Mouse (Mus musculus) midbrain, embryonic 15.5 days (tissue): ENCODE results near the gene Gm19345. TPM values are rescaled to one million over a fixed set of nuclear protein-coding genes. Genes with fewer than 3 reads are reported as not detected.
A peak's percentile ranks its signal among the peaks of the same experiment; 100 is the strongest.

Source experiments
- ATAC-seq: fragments of 200-750 bp; cut with Nextera tagmentation; replicated peaks from 2 replicates; pipeline ENCODE4 v1.8.0; 2017; ENCODE audit warnings: moderate TSS enrichment
- H3K27ac ChIP-seq: fragments of 300-500 bp; sonication (generic); 2 replicates; pipeline ENCODE4 v1.5.1; 2015; ENCODE audit warnings: mild to moderate bottlenecking, inconsistent platforms
- H3K27me3 ChIP-seq: fragments of 300-500 bp; sonication (generic); replicated peaks from 2 replicates; pipeline ENCODE4 v1.6.1; 2015; ENCODE audit warnings: inconsistent platforms
- H3K36me3 ChIP-seq: fragments of 300-500 bp; sonication (generic); replicated peaks from 2 replicates; pipeline ENCODE4 v1.6.1; 2015; ENCODE audit warnings: inconsistent platforms
- H3K4me1 ChIP-seq: fragments of 300-500 bp; sonication (generic); 2 replicates; pipeline ENCODE4 v1.6.1; 2015; ENCODE audit warnings: inconsistent platforms
- H3K4me2 ChIP-seq: fragments of 300-500 bp; sonication (generic); 2 replicates; pipeline ENCODE4 v1.6.1; 2015; ENCODE audit warnings: inconsistent platforms, mild to moderate bottlenecking, moderate library complexity
- H3K4me3 ChIP-seq: fragments of 300-500 bp; sonication (generic); 2 replicates; pipeline ENCODE4 v1.5.1; 2015; ENCODE audit warnings: mild to moderate bottlenecking, inconsistent platforms
- H3K9ac ChIP-seq: fragments of 300-500 bp; sonication (generic); 2 replicates; pipeline ENCODE4 v1.6.1; 2015; ENCODE audit warnings: mild to moderate bottlenecking, inconsistent platforms
- H3K9me3 ChIP-seq: fragments of 300-500 bp; sonication (generic); 2 replicates; pipeline ENCODE4 v1.6.1; 2016; ENCODE audit warnings: inconsistent platforms
- WGBS: fragments of 180-500 bp; shearing (Covaris S2); methylation state at CpG from one replicate; pipeline ENCODE4 v1.1.7; 2015; ENCODE audit warnings: mixed read lengths; 5-methylcytosine and 5-hydroxymethylcytosine counted together
- polyA plus RNA-seq: library from polyadenylated mRNA; unstranded; fragments of >200 nt; fragmentation: Nextera tagmentation; extraction: Ambion mirVana; gene quantifications from 2 replicates; pipeline ENCODE4 v1.2.1, GENCODE M21; 2015

The Gm19345 gene
- 15.2 and 15.4 TPM in 2 replicates for polyA plus RNA-seq

DNA sequence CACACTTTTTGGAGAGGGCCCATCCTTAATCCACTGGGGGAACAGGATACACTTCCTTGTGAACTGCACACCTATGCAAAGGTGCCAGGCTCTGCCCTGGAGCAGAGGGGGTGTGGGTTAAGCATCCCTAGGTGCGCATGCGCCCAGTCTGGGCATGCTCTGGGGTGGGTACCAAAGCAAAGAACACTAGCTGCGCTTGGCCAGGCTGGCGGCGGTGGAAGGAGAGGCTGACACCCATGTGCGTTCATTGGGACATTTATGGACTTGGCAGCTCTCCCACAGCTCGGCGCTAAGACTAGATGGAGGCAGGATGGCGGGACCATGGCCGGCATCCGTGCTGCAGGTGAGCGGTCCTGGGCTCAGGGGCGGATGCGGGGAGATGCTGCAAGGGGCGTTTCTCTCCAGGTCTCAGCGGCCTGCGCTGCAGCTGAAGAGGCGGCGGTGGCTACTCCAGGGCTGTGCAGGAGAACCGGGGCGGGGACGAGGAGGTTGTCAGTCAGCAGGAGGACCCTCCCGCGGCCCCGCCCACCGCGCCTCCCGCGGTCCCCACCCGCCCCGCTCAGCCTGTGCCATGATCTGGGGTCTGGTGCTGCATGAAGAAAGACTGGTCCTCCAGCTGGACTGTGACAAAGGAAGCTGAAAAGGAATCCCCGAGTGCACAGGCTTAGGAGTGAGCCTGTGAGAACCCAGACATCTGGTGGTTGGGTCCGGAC, at the start of gene Gm19345:
Gm19345 (plus strand) TSS at position 146 of the 713 bp plus-strand sequence.
- Histone ChIP-seq H3K27me3 (peaks cover 7% of the 10 kb centered on the region), H3K36me3 (no peaks in the 10 kb centered on the region), H3K9me3 (no peaks in the 10 kb centered on the region), H3K4me3 (peak within 1 kb of the TSS; percentile 40), H3K4me2 (peak within 1 kb of the TSS; percentile 49), H3K9ac (peak within 1 kb of the TSS; percentile 42), H3K27ac (peak within 1 kb of the TSS; percentile 58), H3K4me1 (no peaks in the 10 kb centered on the region)
- WGBS, result 4% methylated on average over 31 of the region's 33 CpGs
- ATAC-seq, result peak; percentile 91

GRCm38 (mm10) chr7:19802995-19803394, 48.8 kb upstream of the Gm19345 start:
- Histone ChIP-seq H3K9ac (no peak overlapping the region), H3K4me1 (no peaks in the 10 kb centered on the region), H3K27ac (no peak overlapping the region), H3K4me3 (no peak overlapping the region), H3K27me3 (no peaks in the 10 kb centered on the region), H3K9me3 (no peaks in the 10 kb centered on the region), H3K36me3 (no peaks in the 10 kb centered on the region), H3K4me2 (no peak overlapping the region)
- 20% methylated on average over 7 of the region's 7 CpGs for WGBS
- 0 out of 2 replicates have a peak, but pooled peaks have one; percentile 58 for ATAC-seq

- ATAC-seq, result no peak
- H3K4me2 ChIP-seq, result no peak overlapping the region
Measured at GRCm38 (mm10) chr7:19806356-19806969, 45.3 kb upstream of the Gm19345 start.

GRCm38 (mm10) chr7:19809369-19809768, 42.4 kb upstream of the Gm19345 start:
- 5% methylated on average over 27 of the region's 27 CpGs for WGBS
- Histone ChIP-seq H3K9me3 (no peaks in the 10 kb centered on the region), H3K27ac (no peak overlapping the region), H3K4me2 (peak overlapping the region; percentile 58), H3K4me3 (peak overlapping the region; percentile 34), H3K36me3 (no peaks in the 10 kb centered on the region), H3K4me1 (peaks cover 14% of the 10 kb centered on the region), H3K27me3 (peaks cover 48% of the 10 kb centered on the region), H3K9ac (peak overlapping the region; percentile 40; the same call in 1 of the 2 replicates)
- ATAC-seq, result peak; percentile 81

More at GRCm38 (mm10) chr7:19806356-19806969, 45.3 kb upstream of the Gm19345 start:
- WGBS, result 85% methylated on average over 8 of the region's 8 CpGs
- H3K9ac ChIP-seq, result no peak overlapping the region
- H3K4me3 ChIP-seq, result no peak overlapping the region
- H3K4me1 ChIP-seq, result peaks cover 14% of the 10 kb centered on the region
- H3K9me3 ChIP-seq, result no peaks in the 10 kb centered on the region
- H3K36me3 ChIP-seq, result no peaks in the 10 kb centered on the region
- H3K27ac ChIP-seq, result no peak overlapping the region
- H3K27me3 ChIP-seq, result peaks cover 32% of the 10 kb centered on the region

- Histone ChIP-seq H3K4me3 (peak overlapping the region; percentile 29), H3K4me1 (peaks cover 20% of the 10 kb centered on the region), H3K36me3 (no peaks in the 10 kb centered on the region), H3K27me3 (peaks cover 48% of the 10 kb centered on the region), H3K27ac (no peak overlapping the region), H3K9ac (peak overlapping the region; percentile 12; the same call in 1 of the 2 replicates), H3K9me3 (no peaks in the 10 kb centered on the region), H3K4me2 (peak overlapping the region; percentile 53)
- ATAC-seq, result peak; percentile 27; the same call in 1 of the 2 replicates
- 5% methylated on average over 22 of the region's 22 CpGs for WGBS
Measured at GRCm38 (mm10) chr7:19811114-19811513, 40.7 kb upstream of the Gm19345 start.

GRCm38 (mm10) chr7:19813161-19813560, 38.6 kb upstream of the Gm19345 start:
- H3K36me3 ChIP-seq, result no peaks in the 10 kb centered on the region
- WGBS, result 88% methylated on average over 4 of the region's 4 CpGs
- no peak overlapping the region for H3K9ac ChIP-seq
- no peak overlapping the region for H3K4me3 ChIP-seq
- H3K27ac ChIP-seq, result no peak overlapping the region
- no peak overlapping the region for H3K4me2 ChIP-seq
- H3K4me1 ChIP-seq, result peaks cover 36% of the 10 kb centered on the region
- H3K9me3 ChIP-seq, result no peaks in the 10 kb centered on the region
- peaks cover 50% of the 10 kb centered on the region for H3K27me3 ChIP-seq
- ATAC-seq, result no peak

GRCm38 (mm10) chr7:19813579-19814122, 38.2 kb upstream of the Gm19345 start:
- no peak overlapping the region for H3K27ac ChIP-seq
- H3K4me3 ChIP-seq, result no peak overlapping the region
- H3K27me3 ChIP-seq, result peaks cover 45% of the 10 kb centered on the region
- no peak overlapping the region for H3K9ac ChIP-seq
- H3K9me3 ChIP-seq, result no peaks in the 10 kb centered on the region
- H3K36me3 ChIP-seq, result no peaks in the 10 kb centered on the region
- WGBS, result 81% methylated on average over 6 of the region's 6 CpGs
- H3K4me1 ChIP-seq, result peaks cover 36% of the 10 kb centered on the region
- no peak overlapping the region for H3K4me2 ChIP-seq
- no peak for ATAC-seq

- H3K4me1 ChIP-seq, result peaks cover 31% of the 10 kb centered on the region
- peak; percentile 55 for ATAC-seq
- WGBS, result 23% methylated on average over 17 of the region's 17 CpGs
- peak overlapping the region; percentile 42 for H3K9ac ChIP-seq
- H3K27me3 ChIP-seq, result peaks cover 28% of the 10 kb centered on the region
- no peaks in the 10 kb centered on the region for H3K36me3 ChIP-seq
- no peaks in the 10 kb centered on the region for H3K9me3 ChIP-seq
- peak overlapping the region; percentile 76 for H3K4me2 ChIP-seq
- H3K4me3 ChIP-seq, result peak overlapping the region; percentile 43
- 0 out of 2 replicates have a peak overlapping the region, but pooled peaks have one; percentile 40 for H3K27ac ChIP-seq
Measured at GRCm38 (mm10) chr7:19815296-19816223, 36.2 kb upstream of the Gm19345 start.

DNA sequence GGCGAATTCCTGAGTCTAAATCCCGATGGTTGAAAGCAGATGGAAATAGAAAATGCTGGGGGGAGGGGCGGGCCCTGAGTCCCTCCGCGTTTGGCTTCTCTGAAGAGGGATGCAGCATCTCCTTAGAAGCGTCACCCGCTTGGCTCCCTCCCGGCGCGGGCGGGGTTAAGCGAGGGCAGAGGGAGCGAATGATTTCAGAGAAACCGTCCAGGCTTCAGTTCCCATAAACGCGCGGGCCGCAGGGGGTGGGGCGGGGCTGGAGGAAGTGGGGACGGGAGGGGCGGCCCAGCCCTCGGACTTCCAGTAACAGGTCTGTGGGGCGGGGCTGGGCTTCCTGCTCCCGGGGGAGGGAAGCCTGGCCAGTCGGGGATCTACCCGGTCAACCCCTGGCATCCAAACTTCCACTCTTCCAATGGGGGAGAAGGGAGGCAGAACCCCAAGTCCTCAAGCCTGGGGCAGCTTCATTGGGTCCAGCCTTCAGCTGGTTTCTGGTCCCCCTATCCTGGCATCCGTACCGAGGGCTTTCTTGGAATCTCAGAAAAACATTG, 35.5 kb upstream of the Gm19345 start:
- under 1% methylated on average over 27 of the region's 28 CpGs for WGBS

DNA sequence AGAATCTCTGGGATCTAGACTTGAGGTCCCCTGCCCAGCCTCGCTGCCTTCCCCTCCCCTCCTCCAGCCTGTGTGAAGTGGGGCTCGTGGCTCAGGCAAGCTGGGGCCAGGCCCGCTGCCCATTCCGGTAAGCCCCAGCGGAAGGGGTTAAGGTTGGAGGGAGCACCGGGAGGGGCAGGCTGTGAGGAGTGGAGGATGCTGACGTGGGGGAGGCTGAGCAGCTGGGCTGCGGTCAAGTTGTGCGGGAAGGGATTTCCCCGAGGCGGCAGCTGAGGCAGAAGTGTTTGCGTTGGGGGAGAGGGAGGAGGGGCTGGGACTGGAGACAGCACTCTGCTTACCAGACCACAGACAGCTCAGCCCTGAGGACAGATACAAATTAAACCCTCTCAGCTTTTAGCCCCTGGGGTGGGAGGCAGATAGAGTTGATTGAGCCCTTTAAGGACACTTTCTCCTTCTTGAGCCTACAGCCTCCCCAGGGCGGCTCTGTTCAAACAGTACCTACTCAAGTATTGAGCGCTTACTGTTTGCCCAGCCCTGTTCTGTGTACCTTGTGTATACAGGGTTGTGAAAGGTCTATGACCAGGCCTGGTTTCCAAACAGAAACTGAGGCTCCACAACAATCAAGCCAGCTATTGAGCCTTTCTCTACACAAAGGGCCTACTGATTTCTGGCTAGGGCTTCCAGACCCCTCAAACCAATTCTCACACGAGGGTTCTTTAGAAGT, 34.3 kb upstream of the Gm19345 start:
- WGBS, result 6% methylated on average over 15 of the region's 15 CpGs
- Histone ChIP-seq H3K9ac (no peak overlapping the region), H3K4me1 (peaks cover 26% of the 10 kb centered on the region), H3K27me3 (peaks cover 25% of the 10 kb centered on the region), H3K9me3 (no peaks in the 10 kb centered on the region), H3K4me2 (peak overlapping the region; percentile 76; the same call in 1 of the 2 replicates), H3K4me3 (no peak overlapping the region), H3K27ac (no peak overlapping the region), H3K36me3 (no peaks in the 10 kb centered on the region)
- peak; percentile 43 for ATAC-seq

More for the DNA sequence above, 35.5 kb upstream of the Gm19345 start:
- H3K36me3 ChIP-seq, result no peaks in the 10 kb centered on the region
- H3K27ac ChIP-seq, result 0 out of 2 replicates have a peak overlapping the region, but pooled peaks have one; percentile 40
- peak; percentile 43 for ATAC-seq
- H3K9me3 ChIP-seq, result no peaks in the 10 kb centered on the region
- peaks cover 24% of the 10 kb centered on the region for H3K4me1 ChIP-seq
- H3K4me3 ChIP-seq, result peak overlapping the region; percentile 43
- H3K4me2 ChIP-seq, result peak overlapping the region; percentile 76
- H3K9ac ChIP-seq, result peak overlapping the region; percentile 42
- H3K27me3 ChIP-seq, result peaks cover 22% of the 10 kb centered on the region

DNA sequence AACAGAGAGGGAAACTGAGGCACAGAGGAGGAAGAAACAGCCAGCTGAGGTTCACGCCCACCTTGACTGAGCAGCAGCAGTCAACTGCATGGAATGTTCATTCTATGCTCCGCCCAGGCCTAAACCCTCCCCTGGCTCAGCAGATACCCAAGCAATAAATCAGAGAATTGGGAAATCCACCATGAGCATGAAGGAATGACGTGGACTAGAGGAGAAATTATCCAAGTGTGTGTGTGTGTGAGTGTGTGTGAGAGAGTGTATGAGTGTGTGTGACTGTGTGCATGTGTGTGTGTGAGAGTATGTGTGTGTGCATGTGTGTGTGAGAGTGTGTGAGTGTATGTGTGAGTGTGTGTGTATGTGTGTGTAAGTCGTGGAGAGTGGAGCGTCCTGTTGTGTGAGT, 33.4 kb upstream of the Gm19345 start:
- H3K4me3 ChIP-seq, result no peak overlapping the region
- peaks cover 26% of the 10 kb centered on the region for H3K27me3 ChIP-seq
- ATAC-seq, result no peak
- no peak overlapping the region for H3K9ac ChIP-seq
- 80% methylated on average over 5 of the region's 5 CpGs for WGBS
- H3K4me1 ChIP-seq, result peaks cover 28% of the 10 kb centered on the region
- no peaks in the 10 kb centered on the region for H3K9me3 ChIP-seq
- no peak overlapping the region for H3K27ac ChIP-seq
- H3K4me2 ChIP-seq, result no peak overlapping the region
- H3K36me3 ChIP-seq, result no peaks in the 10 kb centered on the region
